Mouse (Mus musculus): ENCODE results near the gene Cars2.

Cars2 gene

DNA sequence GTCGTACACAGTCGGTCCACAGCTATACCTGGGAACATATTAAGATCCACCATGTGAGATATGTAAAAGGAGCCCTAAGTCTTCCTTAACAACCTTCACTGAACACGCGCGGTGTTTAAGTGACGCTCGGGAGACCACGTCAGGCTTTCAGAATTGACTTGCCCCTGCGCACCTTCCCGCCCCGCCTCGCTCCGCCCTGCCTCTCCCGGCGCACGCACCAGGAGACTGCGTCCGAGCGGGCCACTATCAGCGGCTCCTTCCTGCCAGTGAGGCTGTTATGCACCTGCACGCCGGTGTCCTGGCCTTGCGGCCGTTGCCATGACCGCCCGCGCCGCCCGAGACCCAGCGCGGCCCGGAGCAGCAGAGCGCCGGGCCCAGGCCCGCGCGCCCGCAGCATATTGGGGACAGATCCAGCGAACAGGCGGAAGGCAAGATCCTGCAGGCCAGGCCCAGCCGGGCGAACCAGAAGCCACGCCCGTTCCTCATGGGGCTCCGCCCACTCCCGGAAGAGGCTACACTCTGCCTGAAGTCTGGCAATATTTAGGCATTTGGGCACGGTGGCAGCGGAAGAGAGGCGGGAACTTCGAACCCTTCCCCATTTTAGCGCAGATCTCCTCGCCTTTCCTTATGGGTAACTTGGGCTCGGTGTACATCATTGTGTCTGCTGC lies at the start of gene Cars2:
Gene Cars2, minus strand, starts transcription at position 503 of the 668 bp plus-strand sequence.
- in situ Hi-C loops (cut with MseI, MboI): no loop called here

- in situ Hi-C loops (cut with MseI, MboI): no loop called here
Observed at GRCm38 (mm10) chr8:11593222-11593884, 42.8 kb upstream of the Cars2 start.

DNA sequence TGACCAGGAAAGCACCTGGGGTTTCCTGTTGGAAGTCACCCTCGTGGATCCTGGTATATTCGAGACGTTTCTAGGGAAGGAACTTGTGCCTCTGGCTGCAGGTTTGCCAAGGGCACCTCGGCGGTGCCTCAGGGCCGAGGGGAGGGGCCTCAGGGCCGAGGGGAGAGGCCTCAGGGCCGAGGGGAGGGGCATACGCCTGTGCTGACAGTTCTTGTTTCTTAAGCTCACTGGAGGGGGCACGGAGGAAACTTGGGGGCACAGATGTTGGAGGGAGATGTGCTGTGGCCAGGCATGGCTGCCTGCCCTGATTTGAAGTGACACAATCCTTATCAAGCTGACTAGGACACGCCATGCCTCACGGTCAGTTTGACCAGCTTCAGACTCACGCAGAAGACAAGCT lies 41.7 kb upstream of the Cars2 start:
- in situ Hi-C loops (cut with MseI, MboI): no loop called here

DNA sequence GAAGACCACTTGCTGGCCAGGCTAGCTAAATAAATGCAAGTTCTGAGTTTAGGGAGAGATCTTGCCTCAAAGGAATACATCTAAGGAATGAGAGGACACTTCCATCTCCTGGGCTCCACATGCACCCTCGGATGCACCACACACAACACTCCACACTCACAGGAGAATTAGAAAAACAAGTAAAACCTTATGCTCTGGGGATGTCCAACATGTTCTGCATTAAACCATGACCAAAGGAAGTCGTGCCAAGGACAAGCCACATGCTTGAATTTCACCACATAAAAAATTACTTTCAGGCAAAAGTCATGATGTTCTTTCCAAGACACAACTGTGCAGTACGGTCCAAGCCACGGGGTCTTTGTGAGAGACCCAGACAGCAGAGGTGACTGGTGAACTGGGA lies 41.3 kb upstream of the Cars2 start:
- in situ Hi-C loops (cut with MseI, MboI): no loop called here

DNA sequence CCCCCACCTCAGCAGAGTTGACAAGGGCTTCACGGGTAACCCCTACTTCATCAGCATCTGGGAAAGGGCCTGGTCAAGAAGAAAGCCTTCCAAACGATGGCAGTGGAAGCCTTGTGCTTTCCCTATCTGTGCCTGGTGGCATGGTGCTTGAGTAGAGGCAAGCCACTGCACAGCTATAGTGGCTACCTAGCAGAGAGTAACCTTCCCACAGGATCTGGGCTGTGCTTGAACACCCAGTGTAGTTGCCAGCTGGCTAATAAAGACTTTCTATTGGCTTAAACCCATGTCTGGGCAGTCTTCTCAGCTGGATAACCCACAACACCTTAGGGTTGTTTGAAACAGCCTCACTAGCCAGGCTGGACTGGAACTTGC lies 35.8 kb upstream of the Cars2 start:
- in situ Hi-C loops (cut with MseI, MboI): no loop called here

GRCm38 (mm10) chr8:11585513-11586373 lies 35.2 kb upstream of the Cars2 start:
- in situ Hi-C loops (cut with MseI, MboI): no loop called here

DNA sequence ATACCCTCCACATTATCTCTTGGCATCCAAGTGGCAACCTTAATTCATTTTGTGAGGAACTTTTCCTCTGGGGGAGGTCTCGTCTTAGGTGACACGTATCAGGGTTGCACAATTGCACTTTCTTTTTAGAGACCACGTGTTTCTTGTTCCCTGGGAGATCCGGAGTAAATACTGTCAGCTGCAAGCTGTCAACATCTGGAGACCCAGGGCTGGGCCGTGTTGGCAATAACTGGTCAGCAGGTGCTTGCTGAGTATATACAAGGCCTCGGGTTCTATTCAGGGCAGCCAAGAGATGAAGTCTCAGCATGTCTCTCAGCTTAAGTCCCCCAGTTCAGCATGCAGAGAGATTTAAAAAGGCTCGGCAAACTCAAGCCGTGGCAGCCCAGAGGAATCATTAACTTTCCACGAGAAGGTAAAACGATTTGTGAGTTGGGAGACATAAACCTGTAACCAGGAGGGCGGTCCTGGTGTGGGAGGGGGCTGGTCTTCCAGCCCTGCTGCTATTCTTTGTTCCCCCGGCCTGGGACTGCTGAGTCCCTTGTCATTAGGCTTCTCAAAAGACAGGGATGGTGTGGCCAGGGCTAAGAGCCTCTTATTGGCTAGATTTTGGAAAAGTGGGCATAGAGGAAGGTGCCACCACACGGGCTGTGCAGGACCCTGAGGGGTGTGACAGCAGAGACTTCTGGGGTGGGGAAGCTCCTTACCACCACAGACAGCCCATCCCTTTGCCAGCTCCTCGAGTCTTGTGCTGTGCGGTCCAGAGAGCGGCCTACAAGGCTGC lies 25.2 kb upstream of the Cars2 start:
- in situ Hi-C loops (cut with MseI, MboI): no loop called here

GRCm38 (mm10) chr8:11574911-11575603 lies 24.5 kb upstream of the Cars2 start:
- in situ Hi-C loops (cut with MseI, MboI): no loop called here

DNA sequence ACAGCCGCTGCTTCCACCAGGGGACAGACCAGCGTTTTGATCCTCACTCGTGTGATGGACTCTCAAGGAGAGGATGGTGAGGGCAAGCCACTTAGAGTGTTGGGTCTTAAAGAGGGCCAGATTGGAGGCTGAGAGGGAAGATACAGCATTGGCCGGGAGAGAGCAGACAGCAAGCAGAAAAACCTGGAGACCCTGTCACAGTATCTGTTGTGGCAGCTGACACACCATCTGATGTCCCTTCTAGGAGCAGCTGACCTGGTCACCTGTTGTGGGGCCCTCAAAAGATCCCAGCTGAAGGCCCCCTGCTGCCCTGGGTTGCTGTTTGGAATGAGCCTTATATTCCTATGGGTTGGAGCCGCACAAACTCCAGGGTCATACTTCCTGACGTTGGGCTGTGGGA lies 21.8 kb upstream of the Cars2 start:
- in situ Hi-C loops (cut with MseI, MboI): no loop called here

GRCm38 (mm10) chr8:11571950-11572349 lies 21.4 kb upstream of the Cars2 start:
- in situ Hi-C loops (cut with MseI, MboI): no loop called here

GRCm38 (mm10) chr8:11570742-11571141 lies 20.2 kb upstream of the Cars2 start:
- in situ Hi-C loops (cut with MseI, MboI): no loop called here

DNA sequence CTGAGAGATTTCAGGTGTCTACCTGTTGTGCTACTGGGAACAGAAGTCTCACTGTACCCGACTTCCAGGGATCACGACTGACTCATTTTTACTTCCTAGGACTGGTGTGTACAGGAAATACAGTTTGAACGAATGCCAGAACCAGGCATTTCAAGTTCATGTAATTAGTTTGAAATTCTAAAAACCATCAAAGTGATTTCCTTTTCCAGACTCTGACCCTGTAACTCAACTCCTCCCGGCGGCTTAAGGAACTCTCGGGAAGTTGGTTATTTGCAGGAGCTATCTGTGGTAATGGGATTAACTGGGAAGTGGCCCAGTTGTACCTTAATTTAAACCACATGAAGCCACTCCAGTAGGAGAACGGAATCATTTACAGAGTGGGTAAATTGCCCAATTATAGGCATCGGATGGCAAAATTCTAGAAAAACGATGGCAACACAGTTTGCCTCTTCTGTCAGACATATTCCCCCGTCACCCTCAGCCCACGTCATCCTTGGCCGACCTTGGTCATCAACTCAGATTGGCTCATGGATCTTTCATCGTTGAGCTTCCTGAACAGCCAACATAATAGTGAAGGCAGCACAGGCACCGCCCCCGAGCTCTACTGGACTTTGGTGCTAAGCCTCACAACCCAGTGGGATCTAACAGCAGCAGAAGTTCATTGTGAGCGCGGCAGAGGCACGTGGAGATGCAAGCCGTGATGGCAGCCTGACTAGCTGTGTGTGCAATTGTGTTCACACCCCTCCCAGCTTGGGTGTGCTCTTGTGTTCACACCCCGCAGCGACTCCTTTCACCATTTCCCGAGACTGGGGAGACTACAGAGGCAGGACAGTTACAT lies 18.9 kb upstream of the Cars2 start:
- in situ Hi-C loops (cut with MseI, MboI): loop anchor here in 1 of 2 experiments (5.0 kb wide), 1 partner anchor 33 kb away; no protein-coding TSS in a partner anchor

DNA sequence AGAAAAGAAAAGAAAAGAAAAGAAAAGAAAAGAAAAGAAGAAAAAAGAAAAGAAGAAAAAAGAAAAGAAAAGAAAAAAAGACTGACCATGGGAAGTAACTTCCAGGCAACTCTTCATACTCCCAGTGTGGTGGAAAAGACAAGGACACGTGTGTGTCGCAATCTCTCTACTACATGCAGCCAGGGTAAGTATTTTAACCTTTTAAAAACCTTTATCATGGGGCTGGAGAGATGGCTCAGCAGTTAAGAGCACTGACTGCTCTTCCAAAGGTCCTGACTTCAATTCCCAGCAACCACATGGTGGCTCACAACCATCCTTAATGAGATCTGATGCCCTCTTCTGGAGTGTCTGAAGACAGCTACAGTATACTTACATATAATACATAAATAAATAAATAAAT lies 17.6 kb upstream of the Cars2 start:
- in situ Hi-C loops (cut with MseI, MboI): loop anchor here in 1 of 2 experiments (5.0 kb wide), 1 partner anchor 34 kb away; no protein-coding TSS in a partner anchor

- in situ Hi-C loops (cut with MseI, MboI): loop anchor here in 1 of 2 experiments (5.0 kb wide), 1 partner anchor 38 kb away; no protein-coding TSS in a partner anchor
Observed at GRCm38 (mm10) chr8:11564721-11565120, 14.1 kb upstream of the Cars2 start.

- in situ Hi-C loops (cut with MseI, MboI): no loop called here
Observed at GRCm38 (mm10) chr8:11564236-11564635, 13.7 kb upstream of the Cars2 start.

GRCm38 (mm10) chr8:11560220-11560619 lies 9.6 kb upstream of the Cars2 start:
- in situ Hi-C loops (cut with MseI, MboI): no loop called here

DNA sequence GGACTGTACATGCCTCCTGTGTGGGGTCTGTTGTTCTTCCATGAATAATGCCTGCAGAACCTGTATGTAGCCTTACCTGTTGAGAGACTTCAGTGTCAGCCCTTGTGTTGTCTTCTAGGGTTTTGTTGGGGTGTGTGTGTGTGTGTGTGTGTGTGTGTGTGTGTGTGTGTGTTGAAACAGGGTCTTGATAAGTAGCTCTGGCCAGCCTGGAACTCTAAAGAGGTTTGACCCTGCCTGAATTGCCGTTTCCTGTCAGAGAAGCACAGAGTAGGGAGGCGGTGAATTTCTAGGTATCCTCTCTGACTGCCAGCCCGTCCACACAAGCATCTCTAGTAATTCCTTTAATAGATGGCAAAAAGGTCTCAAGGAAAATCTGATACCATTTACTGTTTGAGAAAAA lies 8.9 kb upstream of the Cars2 start:
- in situ Hi-C loops (cut with MseI, MboI): no loop called here

GRCm38 (mm10) chr8:11557768-11558629 lies 7.4 kb upstream of the Cars2 start:
- in situ Hi-C loops (cut with MseI, MboI): no loop called here

DNA sequence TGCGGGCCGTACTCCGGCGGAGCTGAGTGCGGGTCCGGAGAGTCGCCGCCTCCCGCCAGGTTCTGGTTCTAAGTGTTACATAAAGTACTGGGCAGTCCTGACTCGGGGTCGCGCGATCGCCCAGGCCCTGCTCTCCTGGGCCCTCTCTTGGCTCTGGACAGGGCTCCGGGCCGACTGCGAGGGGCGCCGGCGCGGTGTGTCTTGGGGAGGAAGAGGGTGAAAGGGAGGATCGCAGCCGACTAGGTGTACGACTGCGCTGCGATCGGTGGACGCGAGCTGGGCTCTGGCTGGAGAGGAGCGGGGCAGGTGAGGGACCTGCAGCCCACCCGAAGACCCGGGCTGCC lies 6.8 kb upstream of the Cars2 start:
- in situ Hi-C loops (cut with MseI, MboI): no loop called here
